Mouse (Mus musculus) hindbrain, embryonic 15.5 days (tissue): Measurements from ENCODE around the gene Tnrc6b. TPM values are rescaled to one million over a fixed set of nuclear protein-coding genes. Genes with fewer than 3 reads are reported as not detected.

ENCODE experiments used
- ATAC-seq: fragments of 200-750 bp; cut with Nextera tagmentation; 2 replicates; pipeline ENCODE4 v1.8.0; 2017; ENCODE audit warnings: low read depth, moderate number of reproducible peaks, moderate TSS enrichment; ENCODE audit not compliant: low FRiP score
- H3K27ac ChIP-seq: fragments of 300-500 bp; sonication (generic); replicated peaks from 2 replicates; pipeline ENCODE4 v1.5.1; 2015; ENCODE audit warnings: mild to moderate bottlenecking, inconsistent platforms
- H3K27me3 ChIP-seq: fragments of 300-500 bp; sonication (generic); 2 replicates; pipeline ENCODE4 v1.6.1; 2015; ENCODE audit warnings: control low read depth, inconsistent platforms
- H3K36me3 ChIP-seq: fragments of 300-500 bp; sonication (generic); 2 replicates; pipeline ENCODE4 v1.6.1; 2015; ENCODE audit warnings: control low read depth, inconsistent platforms
- H3K4me1 ChIP-seq: fragments of 300-500 bp; sonication (generic); replicated peaks from 2 replicates; pipeline ENCODE4 v1.6.1; 2015; ENCODE audit warnings: control low read depth, inconsistent platforms
- H3K4me2 ChIP-seq: fragments of 300-500 bp; sonication (generic); 2 replicates; pipeline ENCODE4 v1.6.1; 2015; ENCODE audit warnings: moderate library complexity, mild to moderate bottlenecking, inconsistent platforms
- H3K4me3 ChIP-seq: fragments of 300-500 bp; sonication (generic); 2 replicates; pipeline ENCODE4 v1.5.1; 2015; ENCODE audit warnings: mild to moderate bottlenecking, inconsistent platforms
- H3K9ac ChIP-seq: fragments of 300-500 bp; sonication (generic); 2 replicates; pipeline ENCODE4 v1.6.1; 2015; ENCODE audit warnings: inconsistent platforms
- H3K9me3 ChIP-seq: fragments of 300-500 bp; sonication (generic); 2 replicates; pipeline ENCODE4 v1.6.1; 2016; ENCODE audit warnings: control low read depth, inconsistent platforms
- WGBS: fragments of 180-500 bp; shearing (Covaris S2); methylation state at CpG from one replicate; pipeline ENCODE4 v1.1.7; 2015; 5-methylcytosine and 5-hydroxymethylcytosine counted together
- polyA plus RNA-seq: library from polyadenylated mRNA; unstranded; fragments of >200 nt; fragmentation: Nextera tagmentation; extraction: Ambion mirVana; gene quantifications from 2 replicates; pipeline ENCODE4 v1.2.1, GENCODE M21; 2015

The Tnrc6b gene
- polyA plus RNA-seq, 1 experiment from 2014 or later: 31.7 TPM

- no peaks in the 10 kb centered on the region for H3K9me3 ChIP-seq
- no peaks in the 10 kb centered on the region; the same call in 1 of the 2 replicates for H3K27me3 ChIP-seq
- H3K27ac ChIP-seq: no peak overlapping the region
- no peak for ATAC-seq
- H3K4me1 ChIP-seq: peaks cover 46% of the 10 kb centered on the region
- no peak overlapping the region for H3K4me3 ChIP-seq
- no peak overlapping the region for H3K4me2 ChIP-seq
- WGBS: 90% methylated on average over 6 of the region's 6 CpGs
- H3K9ac ChIP-seq: no peak overlapping the region
- no peaks in the 10 kb centered on the region for H3K36me3 ChIP-seq
Observed at GRCm38 (mm10) chr15:80683151-80683550, 28.0 kb upstream of the Tnrc6b start.

- Histone ChIP-seq H3K27ac (no peak overlapping the region), H3K36me3 (no peaks in the 10 kb centered on the region), H3K9ac (no peak overlapping the region), H3K4me3 (no peak overlapping the region), H3K4me2 (no peak overlapping the region), H3K9me3 (no peaks in the 10 kb centered on the region), H3K4me1 (peaks cover 46% of the 10 kb centered on the region), H3K27me3 (no peaks in the 10 kb centered on the region; the same call in 1 of the 2 replicates)
- no peak for ATAC-seq
- 46% methylated on average over 3 of the region's 3 CpGs for WGBS
Observed at GRCm38 (mm10) chr15:80683990-80684389, 27.1 kb upstream of the Tnrc6b start.

GRCm38 (mm10) chr15:80684786-80685602 is 26.1 kb upstream of the Tnrc6b start:
- 0 out of 2 replicates have a peak, but pooled peaks have one; percentile 25 for ATAC-seq
- WGBS: 22% methylated on average over 8 of the region's 8 CpGs
- H3K27me3 ChIP-seq: no peaks in the 10 kb centered on the region; the same call in 1 of the 2 replicates
- no peaks in the 10 kb centered on the region for H3K36me3 ChIP-seq
- peaks cover 36% of the 10 kb centered on the region for H3K4me1 ChIP-seq
- H3K27ac ChIP-seq: peak overlapping the region; percentile 11; the same call in 1 of the 2 replicates
- no peak overlapping the region for H3K9ac ChIP-seq
- H3K4me2 ChIP-seq: no peak overlapping the region
- H3K9me3 ChIP-seq: no peaks in the 10 kb centered on the region
- H3K4me3 ChIP-seq: no peak overlapping the region

GRCm38 (mm10) chr15:80685603-80685895 is 25.6 kb upstream of the Tnrc6b start:
- H3K4me2 ChIP-seq: no peak overlapping the region
- H3K4me1 ChIP-seq: peaks cover 31% of the 10 kb centered on the region
- WGBS: 30% methylated on average over 7 of the region's 7 CpGs
- H3K36me3 ChIP-seq: no peaks in the 10 kb centered on the region
- H3K27ac ChIP-seq: peak overlapping the region; percentile 11; the same call in 1 of the 2 replicates
- no peak overlapping the region for H3K9ac ChIP-seq
- H3K9me3 ChIP-seq: no peaks in the 10 kb centered on the region
- 0 out of 2 replicates have a peak, but pooled peaks have one; percentile 38 for ATAC-seq
- no peaks in the 10 kb centered on the region; the same call in 1 of the 2 replicates for H3K27me3 ChIP-seq
- no peak overlapping the region for H3K4me3 ChIP-seq

- peaks cover 32% of the 10 kb centered on the region for H3K4me1 ChIP-seq
- WGBS: 73% methylated on average over 7 of the region's 7 CpGs
- no peak for ATAC-seq
Observed at GRCm38 (mm10) chr15:80688536-80688935, 22.6 kb upstream of the Tnrc6b start.

GRCm38 (mm10) chr15:80693492-80693891 is 17.6 kb upstream of the Tnrc6b start:
- peak; percentile 43; the same call in 1 of the 2 replicates for ATAC-seq
- 22% methylated on average over 3 of the region's 3 CpGs for WGBS
- H3K9ac ChIP-seq: no peak overlapping the region

More at GRCm38 (mm10) chr15:80688536-80688935, 22.6 kb upstream of the Tnrc6b start:
- Histone ChIP-seq H3K27ac (no peak overlapping the region), H3K36me3 (no peaks in the 10 kb centered on the region), H3K4me2 (no peak overlapping the region), H3K27me3 (no peaks in the 10 kb centered on the region; the same call in 1 of the 2 replicates), H3K4me3 (no peak overlapping the region), H3K9ac (no peak overlapping the region), H3K9me3 (no peaks in the 10 kb centered on the region)

GRCm38 (mm10) chr15:80694125-80694910 is 16.8 kb upstream of the Tnrc6b start:
- peak; percentile 58 for ATAC-seq
- Histone ChIP-seq H3K4me2 (peak overlapping the region; percentile 25), H3K9ac (no peak overlapping the region), H3K4me3 (no peak overlapping the region), H3K27me3 (no peaks in the 10 kb centered on the region), H3K4me1 (peaks cover 24% of the 10 kb centered on the region), H3K36me3 (no peaks in the 10 kb centered on the region), H3K27ac (peak overlapping the region; percentile 6; the same call in 1 of the 2 replicates), H3K9me3 (no peaks in the 10 kb centered on the region)
- 23% methylated on average over 11 of the region's 11 CpGs for WGBS

More at GRCm38 (mm10) chr15:80693492-80693891, 17.6 kb upstream of the Tnrc6b start:
- Histone ChIP-seq H3K27me3 (no peaks in the 10 kb centered on the region), H3K9me3 (no peaks in the 10 kb centered on the region), H3K4me3 (no peak overlapping the region), H3K27ac (peak overlapping the region; percentile 6), H3K36me3 (no peaks in the 10 kb centered on the region), H3K4me2 (no peak overlapping the region), H3K4me1 (peaks cover 24% of the 10 kb centered on the region)

GRCm38 (mm10) chr15:80697564-80697963 is 13.5 kb upstream of the Tnrc6b start:
- no peaks in the 10 kb centered on the region for H3K36me3 ChIP-seq
- H3K9ac ChIP-seq: no peak overlapping the region
- ATAC-seq: no peak
- H3K4me3 ChIP-seq: no peak overlapping the region
- peaks cover 24% of the 10 kb centered on the region for H3K4me1 ChIP-seq
- H3K27me3 ChIP-seq: no peaks in the 10 kb centered on the region
- H3K9me3 ChIP-seq: no peaks in the 10 kb centered on the region
- WGBS: 59% methylated on average over 5 of the region's 5 CpGs
- H3K27ac ChIP-seq: 0 out of 2 replicates have a peak overlapping the region, but pooled peaks have one; percentile 30
- no peak overlapping the region for H3K4me2 ChIP-seq

GRCm38 (mm10) chr15:80701481-80702257 is 9.4 kb upstream of the Tnrc6b start:
- Histone ChIP-seq H3K4me3 (no peak overlapping the region), H3K27me3 (no peaks in the 10 kb centered on the region), H3K9ac (no peak overlapping the region), H3K27ac (no peak overlapping the region), H3K9me3 (no peaks in the 10 kb centered on the region), H3K4me1 (peaks cover 19% of the 10 kb centered on the region), H3K36me3 (no peaks in the 10 kb centered on the region), H3K4me2 (no peak overlapping the region)
- no peak for ATAC-seq
- 77% methylated on average over 8 of the region's 8 CpGs for WGBS

GRCm38 (mm10) chr15:80702910-80703309 is 8.2 kb upstream of the Tnrc6b start:
- no peak overlapping the region for H3K9ac ChIP-seq
- no peaks in the 10 kb centered on the region for H3K9me3 ChIP-seq
- no peaks in the 10 kb centered on the region for H3K27me3 ChIP-seq
- no peak overlapping the region for H3K4me3 ChIP-seq
- ATAC-seq: no peak
- H3K36me3 ChIP-seq: no peaks in the 10 kb centered on the region
- no peak overlapping the region for H3K27ac ChIP-seq
- no peak overlapping the region for H3K4me2 ChIP-seq
- peaks cover 27% of the 10 kb centered on the region for H3K4me1 ChIP-seq
- WGBS: 82% methylated on average over 5 of the region's 5 CpGs

GRCm38 (mm10) chr15:80703495-80703894 is 7.6 kb upstream of the Tnrc6b start:
- WGBS: 76% methylated on average over 2 of the region's 2 CpGs
- H3K36me3 ChIP-seq: no peaks in the 10 kb centered on the region

More at GRCm38 (mm10) chr15:80703495-80703894, 7.6 kb upstream of the Tnrc6b start:
- no peaks in the 10 kb centered on the region for H3K9me3 ChIP-seq
- ATAC-seq: no peak
- H3K4me1 ChIP-seq: peaks cover 23% of the 10 kb centered on the region
- no peak overlapping the region for H3K27ac ChIP-seq
- H3K27me3 ChIP-seq: no peaks in the 10 kb centered on the region
- no peak overlapping the region for H3K9ac ChIP-seq
- H3K4me2 ChIP-seq: no peak overlapping the region
- H3K4me3 ChIP-seq: no peak overlapping the region
